Mouse (Mus musculus) MEL (cell line): Measurements from ENCODE around the gene Zfyve26. TPM values are rescaled to one million over a fixed set of nuclear protein-coding genes. Genes with fewer than 3 reads are reported as not detected.

Experiments used
- DNase-seq: peaks from one replicate; pipeline ENCODE4 v3.0.0; 2011; ENCODE audit warnings: low read depth, low spot score
- H3K27ac ChIP-seq: 2 replicates; pipeline ENCODE4 v1.5.1; 2012; ENCODE audit warnings: low read depth, mild to moderate bottlenecking, control low read depth, low read length, moderate library complexity; ENCODE audit not compliant: control insufficient read depth
- H3K27me3 ChIP-seq, 2 experiments: fragments of 150-350 bp in 1 of 2; sonication (generic) in 1 of 2; 2 replicates each; pipeline ENCODE4 v1.6.1; 2012; ENCODE audit warnings: low read length in 2 of 2, mild to moderate bottlenecking in 2 of 2, improper control_type of control experiment in 1 of 2, moderate library complexity in 1 of 2; ENCODE audit not compliant: insufficient read depth in 2 of 2, control insufficient read depth in 1 of 2
- H3K36me3 ChIP-seq, 2 experiments: 2 replicates each; pipeline ENCODE4 v1.6.1; 2012 to 2014; ENCODE audit warnings: low read length in 2 of 2, improper control_type of control experiment in 1 of 2, inconsistent platforms in 1 of 2, mild to moderate bottlenecking in 1 of 2; ENCODE audit not compliant: insufficient read depth in 2 of 2, control insufficient read depth in 1 of 2
- H3K4me1 ChIP-seq, 2 experiments: fragments of 150-350 bp in 1 of 2; sonication (generic) in 1 of 2; 2 replicates each; pipeline ENCODE4 v1.6.1; 2012; ENCODE audit warnings: low read length in 2 of 2, improper control_type of control experiment in 1 of 2, mild to moderate bottlenecking in 1 of 2; ENCODE audit not compliant: insufficient read depth in 2 of 2, control insufficient read depth in 1 of 2
- H3K4me3 ChIP-seq, 2 experiments: fragments of 150-350 bp in 1 of 2; sonication (generic) in 1 of 2; 2 replicates each; pipeline ENCODE4 v1.5.1; 2012; ENCODE audit warnings: low read depth in 2 of 2, low read length in 2 of 2, mild to moderate bottlenecking in 2 of 2, moderate library complexity in 2 of 2, control low read depth in 1 of 2, improper control_type of control experiment in 1 of 2; ENCODE audit not compliant: control insufficient read depth in 1 of 2, insufficient read depth in 1 of 2
- H3K79me2 ChIP-seq: 2 replicates; pipeline ENCODE4 v1.6.1; 2012; ENCODE audit warnings: mild to moderate bottlenecking, low read length, moderate library complexity; ENCODE audit not compliant: control insufficient read depth, poor library complexity, insufficient read depth
- H3K9ac ChIP-seq: 2 replicates; pipeline ENCODE4 v1.6.1; 2012; ENCODE audit warnings: low read depth, mild to moderate bottlenecking, control low read depth, low read length, moderate library complexity; ENCODE audit not compliant: control insufficient read depth, poor library complexity, severe bottlenecking
- H3K9me3 ChIP-seq: fragments of 150-350 bp; sonication (generic); replicated peaks from 2 replicates; pipeline ENCODE4 v1.6.1; 2012; ENCODE audit warnings: mild to moderate bottlenecking, low read length, improper control_type of control experiment, moderate library complexity; ENCODE audit not compliant: insufficient read depth
- CTCF ChIP-seq, 3 experiments: IDR thresholded peaks in 2 of 3; conservative IDR thresholded peaks in 1 of 3; 2 replicates each; pipeline ENCODE4 v1.5.1; 2011 to 2012; ENCODE audit warnings: low read length in 3 of 3, low read depth in 2 of 3, mild to moderate bottlenecking in 2 of 3, improper control_type of control experiment in 1 of 3, inconsistent platforms in 1 of 3, mixed read lengths in 1 of 3, moderate library complexity in 1 of 3; ENCODE audit not compliant: control insufficient read depth in 1 of 3, insufficient read depth in 1 of 3, poor library complexity in 1 of 3, severe bottlenecking in 1 of 3
- E2F4 ChIP-seq: IDR thresholded peaks from 2 replicates; pipeline ENCODE4 v1.6.1; 2011; ENCODE audit warnings: low read depth, low read length, improper control_type of control experiment, borderline replicate concordance
- ELF1 ChIP-seq: IDR thresholded peaks from 2 replicates; pipeline ENCODE4 v1.6.1; 2014; ENCODE audit warnings: low read depth, mild to moderate bottlenecking, inconsistent platforms, low read length, improper control_type of control experiment, moderate library complexity
- EP300 ChIP-seq, 2 experiments: IDR thresholded peaks; 2 replicates each; pipeline ENCODE4 v1.6.1; 2011; ENCODE audit warnings: improper control_type of control experiment in 2 of 2, low read length in 2 of 2, low read depth in 1 of 2, mild to moderate bottlenecking in 1 of 2
- ETS1 ChIP-seq: IDR thresholded peaks from 2 replicates; pipeline ENCODE4 v1.6.1; 2012; ENCODE audit warnings: low read depth, mild to moderate bottlenecking, inconsistent platforms, low read length, improper control_type of control experiment, moderate library complexity
- GABPA ChIP-seq: IDR thresholded peaks from 2 replicates; pipeline ENCODE4 v1.6.1; 2012; ENCODE audit warnings: low read depth, mild to moderate bottlenecking, inconsistent platforms, low read length, improper control_type of control experiment, moderate library complexity
- GATA1 ChIP-seq: IDR thresholded peaks from 2 replicates; pipeline ENCODE4 v1.6.1; 2011; ENCODE audit warnings: low read depth, low read length, improper control_type of control experiment
- HCFC1 ChIP-seq: IDR thresholded peaks from 2 replicates; pipeline ENCODE4 v1.6.1; 2012; ENCODE audit warnings: low read depth, mild to moderate bottlenecking, inconsistent platforms, low read length, improper control_type of control experiment, moderate library complexity
- JUND ChIP-seq: IDR thresholded peaks from 2 replicates; pipeline ENCODE4 v1.6.1; 2011; ENCODE audit warnings: low read depth, mild to moderate bottlenecking, improper control_type of control experiment, low read length
- KAT2A ChIP-seq: conservative IDR thresholded peaks from 2 replicates; pipeline ENCODE4 v1.6.1; 2012; ENCODE audit warnings: low read depth, low read length, improper control_type of control experiment, inconsistent platforms
- MAX ChIP-seq: IDR thresholded peaks from 2 replicates; pipeline ENCODE4 v1.6.1; 2011; ENCODE audit warnings: low read length, improper control_type of control experiment
- MAZ ChIP-seq: IDR thresholded peaks from 2 replicates; pipeline ENCODE4 v1.6.1; 2012; ENCODE audit warnings: low read depth, mild to moderate bottlenecking, inconsistent platforms, low read length, improper control_type of control experiment
- MYB ChIP-seq: IDR thresholded peaks from 2 replicates; pipeline ENCODE4 v1.6.1; 2011; ENCODE audit warnings: mild to moderate bottlenecking, low read depth, low read length, improper control_type of control experiment
- POLR2A ChIP-seq, 2 experiments: IDR thresholded peaks; 2 replicates each; pipeline ENCODE4 v1.6.1; 2011 to 2012; ENCODE audit warnings: low read length in 2 of 2, mild to moderate bottlenecking in 2 of 2, control low read depth in 1 of 2, improper control_type of control experiment in 1 of 2, low read depth in 1 of 2, moderate library complexity in 1 of 2; ENCODE audit not compliant: control insufficient read depth in 1 of 2, insufficient read depth in 1 of 2, poor library complexity in 1 of 2
- RAD21 ChIP-seq: IDR thresholded peaks from 2 replicates; pipeline ENCODE4 v1.6.1; 2011; ENCODE audit warnings: mild to moderate bottlenecking, low read depth, low read length, improper control_type of control experiment
- RCOR1 ChIP-seq: IDR thresholded peaks from 2 replicates; pipeline ENCODE4 v1.6.1; 2012; ENCODE audit warnings: low read depth, mild to moderate bottlenecking, inconsistent platforms, low read length, improper control_type of control experiment
- SIN3A ChIP-seq: IDR thresholded peaks from 2 replicates; pipeline ENCODE4 v1.6.1; 2012; ENCODE audit warnings: low read length, improper control_type of control experiment, inconsistent platforms
- TBP ChIP-seq: IDR thresholded peaks from 2 replicates; pipeline ENCODE4 v1.8.0; 2011; ENCODE audit warnings: low read depth, low read length, improper control_type of control experiment
- TCF12 ChIP-seq: IDR thresholded peaks from 2 replicates; pipeline ENCODE4 v1.6.1; 2014; ENCODE audit warnings: low read depth, mild to moderate bottlenecking, inconsistent platforms, low read length, improper control_type of control experiment, moderate library complexity
- USF1 ChIP-seq: IDR thresholded peaks from 2 replicates; pipeline ENCODE4 v1.6.1; 2014; ENCODE audit warnings: low read depth, mild to moderate bottlenecking, inconsistent platforms, low read length, improper control_type of control experiment, moderate library complexity
- USF2 ChIP-seq, 2 experiments: IDR thresholded peaks; 2 replicates each; pipeline ENCODE4 v1.6.1; 2011 to 2012; ENCODE audit warnings: improper control_type of control experiment in 2 of 2, low read length in 2 of 2, borderline replicate concordance in 1 of 2, inconsistent platforms in 1 of 2, low read depth in 1 of 2, mild to moderate bottlenecking in 1 of 2; ENCODE audit not compliant: insufficient read depth in 1 of 2
- ZMIZ1 ChIP-seq: IDR thresholded peaks from 2 replicates; pipeline ENCODE4 v1.6.1; 2012; ENCODE audit warnings: low read depth, mild to moderate bottlenecking, inconsistent platforms, low read length, improper control_type of control experiment, moderate library complexity
- polyA plus RNA-seq, 2 experiments: library from polyadenylated mRNA; stranded (reverse) in 1 of 2; unstranded in 1 of 2; fragments of >175 nt in 1 of 2; fragments of >200 nt in 1 of 2; gene quantifications; 2 replicates each; pipeline versions ENCODE4 v1.2.1 to v1.2.4; 2012; ENCODE audit warnings: low replicate concordance in 2 of 2, low read depth in 1 of 2; ENCODE audit not compliant: insufficient read length in 2 of 2, insufficient read depth in 1 of 2, missing spikeins in 1 of 2
- total RNA-seq: library from RNA; depleted of rRNA; stranded (reverse); fragments of 300-350 nt; gene quantifications from 2 replicates; pipeline ENCODE4 v1.2.3, GENCODE M21; 2012

The Zfyve26 gene
- total and polyA plus RNA-seq, 3 experiments: 7.2 to 110 (median 16.2) TPM

DNA sequence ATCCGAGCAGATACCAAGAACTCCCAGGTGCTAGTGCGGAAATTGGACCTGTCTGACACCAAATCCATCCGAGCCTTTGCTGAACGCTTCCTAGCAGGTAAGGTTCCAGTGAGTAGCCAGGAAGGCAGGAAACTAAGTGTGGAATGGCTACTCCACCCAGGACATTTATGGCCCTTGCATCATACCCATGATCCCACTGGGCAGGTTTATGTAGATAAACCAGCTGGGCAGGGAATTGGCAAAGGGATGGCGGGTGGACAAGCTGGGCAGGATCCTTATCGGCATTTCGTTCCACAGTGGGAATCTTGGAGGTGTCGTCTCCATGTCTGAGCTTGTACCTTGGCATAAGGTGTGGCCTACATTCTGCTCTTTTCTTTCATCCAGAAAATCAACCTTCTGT lies 84.7 kb downstream of the Zfyve26 start:
- no peak for TF ChIP-seq CTCF (IDR thresholded peaks at IDR 0.05 in 2 of 3, conservative IDR thresholded peaks at IDR 0.05 in 1 of 3; ENCODE audit: control insufficient read depth in 1 of 3, insufficient read depth in 1 of 3, low read depth in 2 of 3, low read length in 3 of 3, poor library complexity in 1 of 3, severe bottlenecking in 1 of 3)
- no peak for TF ChIP-seq RAD21
- TF ChIP-seq JUND: no peak
- TF ChIP-seq GABPA: no peak
- no peak for TF ChIP-seq ELF1
- no peak for TF ChIP-seq POLR2A (IDR thresholded peaks at IDR 0.05; ENCODE audit: control insufficient read depth in 1 of 2, insufficient read depth in 1 of 2, low read depth in 1 of 2, low read length in 2 of 2, poor library complexity in 1 of 2)
- no peak for TF ChIP-seq MYB
- no peak for TF ChIP-seq RCOR1
- no peak for TF ChIP-seq USF1
- TF ChIP-seq E2F4: no peak
- TF ChIP-seq GATA1: no peak
- no peak for TF ChIP-seq USF2 (IDR thresholded peaks at IDR 0.05; ENCODE audit: borderline replicate concordance in 1 of 2, insufficient read depth in 1 of 2, low read depth in 1 of 2, low read length in 2 of 2)
- no peak for TF ChIP-seq TCF12
- TF ChIP-seq MAX: no peak
- no peak for TF ChIP-seq ETS1
- TF ChIP-seq TBP: no peak
- H3K9me3 ChIP-seq: no peaks in the 10 kb centered on the region
- DNase-seq: no peak
- peaks cover 5 to 9% of the 10 kb centered on the region in 2 experiments; a peak in 3 of 4 replicates for H3K4me1 ChIP-seq
- H3K79me2 ChIP-seq: no peaks in the 10 kb centered on the region
- no peaks in the 10 kb centered on the region; a peak in 2 of 4 replicates for H3K36me3 ChIP-seq
- H3K27me3 ChIP-seq: peaks cover under 1 to 5% of the 10 kb centered on the region in 2 experiments
- no peak overlapping the region for H3K4me3 ChIP-seq
- H3K27ac ChIP-seq: no peak overlapping the region
- H3K9ac ChIP-seq: no peak overlapping the region

DNA sequence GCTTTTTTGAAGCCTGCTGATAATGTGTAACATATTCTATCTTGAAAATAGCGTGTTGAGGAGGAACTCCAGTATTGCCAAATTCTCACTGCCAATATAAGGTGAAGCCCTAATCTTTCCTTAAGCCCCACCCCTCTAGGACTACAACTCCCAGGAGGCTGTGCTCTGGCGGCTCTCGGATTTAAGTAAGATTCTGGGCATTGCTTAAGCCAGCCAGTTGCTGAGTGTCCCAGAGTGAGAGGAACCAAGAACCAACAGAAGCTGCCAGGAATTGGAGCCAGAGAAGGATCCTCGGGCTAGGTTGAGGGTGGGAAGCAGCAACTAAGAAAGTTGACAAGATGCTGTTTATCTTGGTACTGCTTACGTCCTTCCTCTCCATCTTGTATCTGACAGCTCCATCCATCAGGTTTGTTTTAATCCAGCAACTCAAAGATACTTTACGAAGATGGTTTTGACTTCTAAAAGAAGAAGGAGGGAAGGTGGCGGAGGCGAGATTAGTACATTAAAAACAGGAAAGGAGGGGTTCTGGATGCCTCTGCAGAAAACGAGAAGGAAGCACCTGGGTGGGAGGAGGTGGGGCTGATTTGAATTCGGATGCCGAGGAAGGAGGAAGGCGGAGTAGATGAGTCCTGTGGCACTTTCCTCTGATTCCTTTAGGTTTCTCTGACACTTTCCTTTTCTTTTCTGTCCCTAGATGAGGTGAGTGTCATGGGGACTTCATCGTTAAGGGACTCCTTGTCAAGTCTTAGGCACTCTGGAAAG lies 87.2 kb downstream of the Zfyve26 start, which contains the start of gene Rdh12:
Gene Rdh12 (plus strand): TSS at position 212 of the 762 bp plus-strand sequence.
- H3K4me3 ChIP-seq: peak within 1 kb of the TSS; percentile 55 to 74
- peak; percentile 52 for TF ChIP-seq KAT2A
- TF ChIP-seq GABPA: no peak
- TF ChIP-seq MYB: no peak
- TF ChIP-seq ZMIZ1: no peak
- TF ChIP-seq USF2 (IDR thresholded peaks at IDR 0.05; ENCODE audit: borderline replicate concordance in 1 of 2, insufficient read depth in 1 of 2, low read depth in 1 of 2, low read length in 2 of 2): no peak
- TF ChIP-seq SIN3A: peak; percentile 40; the same call in 1 of the 2 replicates
- 0 out of 2 replicates have a peak, but pooled peaks have one; percentile 30 for TF ChIP-seq RCOR1
- no peak for TF ChIP-seq EP300 (IDR thresholded peaks at IDR 0.05; ENCODE audit: low read depth in 1 of 2, low read length in 2 of 2)
- TF ChIP-seq POLR2A (IDR thresholded peaks at IDR 0.05; ENCODE audit: control insufficient read depth in 1 of 2, insufficient read depth in 1 of 2, low read depth in 1 of 2, low read length in 2 of 2, poor library complexity in 1 of 2): no peak
- peak; percentile 93 for TF ChIP-seq HCFC1
- TF ChIP-seq MAZ: 0 out of 2 replicates have a peak, but pooled peaks have one; percentile 30
- 0 out of 2 replicates have a peak, but pooled peaks have one; percentile 19 for TF ChIP-seq TCF12
- no peak within 1 kb of the TSS for H3K27ac ChIP-seq
- H3K79me2 ChIP-seq: no peaks in the 10 kb centered on the region
- H3K9ac ChIP-seq: no peak within 1 kb of the TSS
- no peaks in the 10 kb centered on the region; a peak in 1 of 4 replicates for H3K27me3 ChIP-seq
- peaks cover 5 to 9% of the 10 kb centered on the region in 2 experiments; a peak in 3 of 4 replicates for H3K4me1 ChIP-seq
- H3K36me3 ChIP-seq: no peaks in the 10 kb centered on the region; a peak in 2 of 4 replicates
- H3K9me3 ChIP-seq: no peaks in the 10 kb centered on the region
- DNase-seq: peak; percentile 63
